Mouse (Mus musculus) liver, embryonic 11.5 days (tissue): ENCODE measurements around the gene Tas1r1. TPM values are rescaled to one million over a fixed set of nuclear protein-coding genes. Genes with fewer than 3 reads are reported as not detected.

Source experiments
- ATAC-seq: fragments of 200-750 bp; cut with Nextera tagmentation; replicated peaks from 2 replicates; pipeline ENCODE4 v1.8.0; 2017; ENCODE audit warnings: moderate number of reproducible peaks, mild to moderate bottlenecking, moderate TSS enrichment, moderate library complexity; ENCODE audit not compliant: low FRiP score
- DNase-seq: peaks from one replicate; pipeline ENCODE4 v3.0.0-alpha.2; 2017; ENCODE audit warnings: low spot score
- H3K27ac ChIP-seq: fragments of 300-500 bp; sonication (generic); 2 replicates; pipeline ENCODE4 v1.5.1; 2014; ENCODE audit warnings: mild to moderate bottlenecking, low read depth, low read length, control low read depth
- H3K27me3 ChIP-seq: fragments of 300-500 bp; sonication (generic); replicated peaks from 2 replicates; pipeline ENCODE4 v1.6.1; 2014; ENCODE audit warnings: low read length, mixed read lengths; ENCODE audit not compliant: control insufficient read depth, insufficient read depth
- H3K36me3 ChIP-seq: fragments of 300-500 bp; sonication (generic); 2 replicates; pipeline ENCODE4 v1.6.1; 2014; ENCODE audit warnings: mild to moderate bottlenecking, low read length, moderate library complexity, mixed read lengths; ENCODE audit not compliant: control insufficient read depth, insufficient read depth
- H3K4me1 ChIP-seq: fragments of 300-500 bp; sonication (generic); replicated peaks from 2 replicates; pipeline ENCODE4 v1.6.1; 2014; ENCODE audit warnings: low read length, mixed read lengths; ENCODE audit not compliant: control insufficient read depth, insufficient read depth
- H3K4me2 ChIP-seq: fragments of 300-500 bp; sonication (generic); 2 replicates; pipeline ENCODE4 v1.6.1; 2014; ENCODE audit warnings: mild to moderate bottlenecking, control low read depth, moderate library complexity
- H3K4me3 ChIP-seq: fragments of 300-500 bp; sonication (generic); 2 replicates; pipeline ENCODE4 v1.5.1; 2014; ENCODE audit warnings: low read depth, low read length, control low read depth
- H3K9ac ChIP-seq: fragments of 300-500 bp; sonication (generic); 2 replicates; pipeline ENCODE4 v1.6.1; 2014; ENCODE audit warnings: low read depth, low read length, control low read depth
- H3K9me3 ChIP-seq: fragments of 300-500 bp; sonication (generic); 2 replicates; pipeline ENCODE4 v1.6.1; 2016; ENCODE audit warnings: low read length, inconsistent platforms, mixed read lengths; ENCODE audit not compliant: control insufficient read depth
- WGBS: fragments of 180-500 bp; shearing (Covaris S2); extraction: QIAGEN DNeasy Blood & Tissue Kit; methylation state at CpG from one replicate; pipeline ENCODE4 v1.1.7; 2014; 5-methylcytosine and 5-hydroxymethylcytosine counted together
- polyA plus RNA-seq: library from polyadenylated mRNA; unstranded; fragments of >200 nt; fragmentation: Nextera tagmentation; extraction: Ambion mirVana; gene quantifications from 2 replicates; pipeline ENCODE4 v1.2.1, GENCODE M21; 2014

Tas1r1 gene
- polyA plus RNA-seq, 1 experiment from 2014 or later = 0.21 TPM

DNA sequence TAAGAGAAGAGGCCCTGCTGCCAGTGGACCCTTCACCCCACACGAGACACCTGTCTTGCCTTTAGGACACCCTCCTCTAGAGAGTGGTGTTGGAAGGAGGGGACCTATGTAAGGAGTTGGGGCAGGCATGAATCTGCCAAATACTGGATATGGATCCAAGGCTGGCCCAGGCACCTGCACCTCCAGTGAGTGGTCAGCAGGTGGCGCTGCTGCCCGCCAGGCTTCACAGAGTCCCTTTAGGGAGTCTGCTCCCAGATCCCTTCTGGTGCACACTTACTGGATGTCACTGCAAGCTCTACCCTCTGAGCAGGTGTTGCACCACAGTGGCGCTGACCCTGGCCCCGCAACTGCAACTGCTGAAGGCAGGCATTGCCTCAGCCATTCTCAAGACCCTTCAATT is 57.0 kb downstream of the Tas1r1 start:
- no peak overlapping the region for H3K9ac ChIP-seq
- peaks cover 29% of the 10 kb centered on the region for H3K36me3 ChIP-seq
- no peak overlapping the region for H3K27ac ChIP-seq
- peaks cover 8% of the 10 kb centered on the region for H3K4me1 ChIP-seq
- H3K4me3 ChIP-seq = no peak overlapping the region
- H3K4me2 ChIP-seq = no peak overlapping the region
- H3K27me3 ChIP-seq = no peaks in the 10 kb centered on the region
- no peaks in the 10 kb centered on the region for H3K9me3 ChIP-seq
- DNase-seq = peak; percentile 77
- WGBS = 26% methylated on average over 5 of the region's 5 CpGs
- peak; percentile 66 for ATAC-seq

GRCm38 (mm10) chr4:151980699-151981098 is 57.7 kb downstream of the Tas1r1 start:
- Histone ChIP-seq H3K9me3 (no peaks in the 10 kb centered on the region), H3K27ac (no peak overlapping the region), H3K4me1 (peaks cover 8% of the 10 kb centered on the region), H3K4me2 (no peak overlapping the region), H3K4me3 (no peak overlapping the region), H3K9ac (no peak overlapping the region), H3K36me3 (peaks cover 30% of the 10 kb centered on the region), H3K27me3 (no peaks in the 10 kb centered on the region)
- WGBS = 82% methylated on average over 8 of the region's 8 CpGs
- ATAC-seq (no peak), DNase-seq (no peak)

Other genes starting within 250 kb of the Tas1r1 start
- 72.5 and 93.9 TPM in 2 replicates for gene Camta1, start 176.7 kb downstream of the Tas1r1 start, polyA plus RNA-seq
- gene Dnajc11, start 104.9 kb downstream of the Tas1r1 start, polyA plus RNA-seq = 101 and 102 TPM in 2 replicates
- 14.3 and 14.5 TPM in 2 replicates for gene Thap3, start 49.6 kb downstream of the Tas1r1 start, polyA plus RNA-seq
- gene Phf13, start 42.3 kb downstream of the Tas1r1 start, polyA plus RNA-seq = 15.5 and 16.5 TPM in 2 replicates
- gene Klhl21, start 29.8 kb downstream of the Tas1r1 start, polyA plus RNA-seq = 9.1 and 9.4 TPM in 2 replicates
- gene Zbtb48, start 10.9 kb downstream of the Tas1r1 start, polyA plus RNA-seq = 17.0 and 17.8 TPM in 2 replicates
- 53.3 and 59.4 TPM in 2 replicates for gene Nol9, start 753 bp upstream of the Tas1r1 start, polyA plus RNA-seq
- 8.4 and 8.9 TPM in 2 replicates for gene Plekhg5, start 33.9 kb upstream of the Tas1r1 start, polyA plus RNA-seq
- 0.90 and 1.3 TPM in 2 replicates for gene Tnfrsf25, start 77.4 kb upstream of the Tas1r1 start, polyA plus RNA-seq
- 4.1 and 5.3 TPM in 2 replicates for gene Espn, start 113.8 kb upstream of the Tas1r1 start, polyA plus RNA-seq
- gene Hes2, start 120.3 kb upstream of the Tas1r1 start, polyA plus RNA-seq = not detected in 2 replicates
- 50.0 and 51.1 TPM in 2 replicates for gene Acot7, start 139.6 kb upstream of the Tas1r1 start, polyA plus RNA-seq
- 1.9 and 2.2 TPM in 2 replicates for gene Gpr153, start 235.7 kb upstream of the Tas1r1 start, polyA plus RNA-seq